Mouse (Mus musculus): Measurements from ENCODE around the gene Nos1ap.

Gene Nos1ap

DNA sequence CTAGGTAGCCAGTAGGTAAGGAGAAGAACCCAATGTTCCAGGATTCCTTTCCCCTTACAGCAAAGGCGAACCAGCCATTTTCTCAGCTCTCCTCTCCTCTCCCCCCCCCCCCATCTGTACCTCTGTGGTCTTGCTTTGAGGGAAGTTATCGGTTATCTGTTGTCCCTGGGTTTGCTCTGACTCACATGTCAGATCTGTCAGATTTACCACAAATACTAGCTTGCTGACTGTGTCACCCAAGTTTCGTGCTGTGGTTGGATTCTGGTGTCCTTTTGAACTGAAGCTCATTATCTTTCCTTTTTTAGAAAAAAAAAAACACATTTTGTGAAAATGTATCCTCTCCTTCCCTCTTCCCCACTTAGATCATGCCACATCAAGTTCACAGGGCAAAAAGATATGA lies 50.2 kb downstream of the Nos1ap start:
- DNase-seq: no peak

DNA sequence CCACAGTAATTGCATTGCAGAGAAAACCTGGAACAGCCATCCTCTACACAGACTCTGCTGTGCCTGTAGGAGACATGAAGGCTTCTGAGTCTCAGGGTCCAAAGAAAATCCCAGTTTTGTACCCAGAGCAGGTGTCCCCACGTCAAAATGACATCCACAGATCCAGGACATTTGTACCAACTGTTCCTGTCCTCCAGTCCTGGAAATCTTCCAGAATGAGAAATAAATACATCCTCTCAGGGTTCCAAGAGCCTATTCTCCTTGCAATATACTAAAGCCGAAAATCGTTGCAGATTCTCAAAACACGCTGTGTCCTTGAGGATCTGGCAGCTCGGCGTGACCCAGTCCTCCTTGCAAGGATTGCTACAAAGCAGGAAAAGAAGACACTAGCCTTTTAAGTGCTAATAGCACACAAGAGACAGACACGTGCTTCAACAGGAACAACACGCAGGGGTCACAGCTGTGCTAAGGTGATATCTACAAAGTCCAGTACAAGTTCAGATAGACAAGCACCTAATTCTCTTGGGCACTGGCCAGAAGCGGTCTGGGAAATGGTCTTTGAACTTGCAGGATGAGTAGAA lies 51.1 kb downstream of the Nos1ap start:
- DNase-seq: peak; percentile 62

DNA sequence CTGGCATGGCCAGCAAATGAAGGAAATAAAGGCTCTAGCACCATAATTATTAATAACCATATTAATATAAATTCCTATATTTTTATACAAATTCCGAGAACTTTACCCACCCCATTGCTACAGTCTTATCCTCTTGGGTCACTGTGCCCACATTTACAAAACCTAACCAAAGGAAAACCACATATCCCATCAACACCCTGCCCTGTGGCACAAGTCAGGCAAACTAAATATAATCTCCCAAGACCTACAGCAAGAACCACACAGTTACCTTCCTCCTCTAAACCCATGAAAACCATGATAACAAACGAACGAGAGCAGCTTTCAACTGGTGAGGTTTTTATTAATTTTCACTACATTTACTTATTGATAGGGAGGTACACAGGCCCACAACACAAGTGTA lies 53.3 kb downstream of the Nos1ap start:
- no peak for DNase-seq

DNA sequence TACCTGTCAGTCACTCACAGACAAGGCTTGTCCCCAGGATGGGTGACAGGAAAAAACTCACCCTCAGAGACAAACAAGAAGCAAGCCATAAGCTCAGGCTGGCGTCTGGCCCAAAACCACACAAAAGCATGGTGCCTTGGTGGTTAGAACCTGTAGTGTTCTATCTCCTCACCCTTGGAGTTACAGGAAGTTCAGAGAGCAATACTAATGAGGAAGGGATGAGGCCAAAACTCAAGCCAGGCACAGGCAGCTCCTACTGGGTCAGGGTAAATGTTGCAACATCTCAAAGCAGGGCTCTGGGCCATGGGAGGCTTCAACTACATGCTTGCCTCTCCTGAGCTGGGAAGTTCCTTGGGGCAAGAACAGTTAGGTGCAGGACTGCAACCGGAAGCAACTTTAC lies 54.4 kb downstream of the Nos1ap start:
- no peak for DNase-seq

DNA sequence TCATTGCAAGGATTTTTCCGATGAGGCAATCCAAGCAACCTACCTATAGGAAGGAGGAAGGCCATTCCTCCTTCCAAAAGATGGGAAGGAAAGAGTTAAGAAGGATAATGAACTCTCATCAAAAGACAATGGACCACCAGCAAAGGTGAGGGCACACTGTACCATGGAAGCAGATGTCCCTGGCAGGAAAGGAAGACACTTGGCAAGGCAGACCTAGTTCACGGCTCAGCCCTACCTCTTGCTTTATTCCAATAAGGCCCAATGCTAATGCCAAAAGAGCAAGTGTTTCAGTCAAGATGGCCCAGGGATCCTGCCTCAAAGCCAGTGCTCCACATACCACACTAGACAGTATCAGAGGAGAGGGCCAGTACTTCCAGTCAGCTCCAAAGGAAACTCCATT lies 58.4 kb downstream of the Nos1ap start:
- no peak for DNase-seq

DNA sequence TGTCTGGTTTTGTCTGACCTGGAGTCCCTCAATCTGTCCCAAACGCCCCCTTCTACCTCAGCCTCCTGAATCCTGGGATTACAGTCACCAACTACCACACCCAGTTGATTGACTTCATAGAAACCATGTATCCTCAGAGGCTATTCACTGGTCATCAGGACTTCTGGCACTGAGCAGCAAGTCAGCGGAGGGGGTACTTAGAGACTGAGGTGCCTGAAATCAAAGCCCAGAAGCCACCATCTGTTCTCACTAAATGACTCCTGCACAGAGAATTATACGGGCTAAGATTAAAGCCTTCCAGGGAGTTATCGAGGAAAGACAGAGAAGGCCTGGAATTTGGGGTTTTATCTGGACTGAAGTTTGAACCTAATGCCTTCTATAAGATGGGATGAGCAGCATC lies 59.2 kb downstream of the Nos1ap start:
- DNase-seq: no peak

DNA sequence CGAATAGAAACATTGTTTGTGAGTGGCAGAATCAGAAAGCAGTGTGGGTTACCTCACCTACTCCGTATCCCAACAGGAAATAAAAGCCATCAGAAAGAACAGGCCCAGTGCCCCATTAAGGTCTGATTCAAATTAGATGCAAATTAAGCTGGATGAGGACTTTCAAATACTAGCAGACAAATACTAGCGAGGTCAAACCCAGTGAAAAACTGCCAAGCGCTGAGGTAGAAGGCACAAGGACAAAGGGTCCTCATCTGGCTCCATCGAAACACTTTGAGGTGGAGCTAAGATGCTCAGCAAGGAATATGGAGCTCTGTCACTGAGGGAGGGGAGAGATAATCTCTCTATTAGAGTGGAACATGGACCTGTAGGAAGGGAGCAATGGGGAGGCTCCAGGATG lies 66.8 kb downstream of the Nos1ap start:
- no peak for DNase-seq

DNA sequence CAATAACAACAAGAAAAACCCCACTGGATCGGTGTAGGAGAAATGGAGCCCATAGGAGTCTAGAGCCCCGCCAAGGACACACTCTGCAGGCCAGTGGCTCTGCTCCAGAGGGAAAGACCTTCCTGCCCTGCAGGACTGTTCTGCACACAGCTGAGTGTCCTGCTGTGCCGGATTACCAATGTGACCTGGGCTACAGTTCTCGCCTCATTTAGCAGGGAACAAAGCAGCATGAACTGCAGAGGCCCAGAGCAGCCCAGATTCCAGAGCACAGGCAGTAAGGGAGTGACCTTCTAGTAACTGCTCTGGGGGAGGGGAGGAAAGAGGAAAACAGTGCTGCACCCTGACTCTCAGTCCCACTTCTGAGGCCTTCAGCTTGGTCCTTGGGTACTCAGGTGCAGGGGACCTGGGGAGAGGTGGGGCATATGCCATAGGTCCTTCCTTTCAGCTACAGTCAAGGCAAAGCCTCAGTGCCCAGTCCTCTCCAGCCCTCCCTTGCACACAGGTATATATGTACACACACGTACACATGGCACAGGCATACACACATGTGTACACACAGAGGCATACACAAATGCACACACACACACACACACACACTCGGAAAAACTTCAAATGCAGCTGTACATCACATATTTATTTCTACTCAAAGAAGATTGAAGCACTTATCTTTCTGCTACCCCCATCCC lies 68.0 kb downstream of the Nos1ap start:
- DNase-seq: peak; percentile 75

DNA sequence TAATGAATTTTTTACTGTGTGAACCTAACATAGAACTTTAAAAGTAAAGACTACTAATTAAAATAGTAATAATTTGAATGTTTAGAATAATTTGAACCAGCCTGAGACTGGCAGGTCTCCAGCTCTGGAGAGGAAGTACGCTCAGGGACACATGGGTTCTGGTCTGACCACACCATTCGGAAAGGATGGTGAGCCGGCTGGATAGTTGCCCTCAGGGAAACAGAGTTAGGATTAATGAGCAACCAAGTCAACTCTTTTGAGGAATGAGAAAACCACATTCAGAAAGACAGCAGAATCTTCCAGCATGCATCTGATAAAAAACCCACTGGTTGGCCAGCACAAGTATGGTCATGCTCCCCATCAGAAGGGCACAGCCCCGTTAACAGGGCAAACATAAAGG lies 69.5 kb downstream of the Nos1ap start:
- peak; percentile 40 for DNase-seq

DNA sequence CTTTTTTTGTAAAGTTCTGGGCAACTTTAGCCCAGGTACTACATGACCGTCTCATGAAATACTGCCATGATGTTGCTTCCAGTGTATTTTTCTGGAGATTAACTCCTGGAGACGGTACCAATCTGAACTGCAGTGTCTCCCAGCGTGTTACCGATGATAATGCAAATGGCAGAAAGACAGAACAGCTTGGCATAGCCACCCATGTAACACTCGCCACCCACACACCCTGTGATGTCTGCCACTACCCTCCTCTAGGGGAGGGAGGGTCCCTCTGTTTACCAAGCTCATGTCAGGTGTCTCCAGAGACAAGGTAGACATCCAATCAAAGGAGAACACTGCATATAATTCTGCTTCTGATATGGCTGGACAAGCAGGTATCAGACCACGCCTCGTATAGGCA lies 70.0 kb downstream of the Nos1ap start:
- no peak for DNase-seq

DNA sequence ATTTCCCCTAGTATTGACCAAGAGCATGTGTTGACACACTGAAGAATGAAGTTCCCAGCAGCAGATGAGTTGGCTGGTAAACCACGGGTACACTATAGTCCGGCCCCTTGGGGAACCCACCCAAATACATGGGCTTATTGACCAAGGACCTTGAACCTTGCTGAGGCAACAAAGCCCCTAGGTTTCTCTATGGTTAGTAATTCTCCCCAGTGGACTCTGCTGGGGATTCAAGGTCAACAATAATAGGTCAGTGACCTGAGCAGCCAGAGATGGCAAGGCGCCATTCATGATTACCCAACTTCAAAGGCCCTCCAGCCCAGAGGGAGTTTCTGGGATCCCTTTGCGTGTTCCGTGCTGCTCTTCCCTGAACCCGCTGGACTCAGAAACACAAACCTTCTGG lies 73.5 kb downstream of the Nos1ap start:
- peak; percentile 61 for DNase-seq

DNA sequence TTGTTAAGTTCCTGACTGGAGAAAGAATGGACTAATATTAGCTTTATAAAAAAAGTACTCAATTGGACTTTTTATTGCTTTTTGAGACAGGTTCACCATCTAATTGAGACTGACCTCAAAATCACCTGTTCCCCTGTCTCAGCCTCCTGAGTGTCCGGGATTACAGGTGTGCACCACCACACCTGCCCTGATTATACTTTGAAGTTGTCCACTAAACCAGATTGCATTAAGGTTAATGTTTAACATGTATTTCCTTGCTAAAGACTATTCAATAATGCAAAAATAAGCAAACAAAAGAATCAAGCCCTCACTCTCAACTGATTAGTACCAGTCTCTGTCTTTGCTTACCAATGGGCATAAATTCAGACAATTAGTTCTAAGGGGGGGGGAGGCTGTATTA lies 74.2 kb downstream of the Nos1ap start:
- no peak for DNase-seq

DNA sequence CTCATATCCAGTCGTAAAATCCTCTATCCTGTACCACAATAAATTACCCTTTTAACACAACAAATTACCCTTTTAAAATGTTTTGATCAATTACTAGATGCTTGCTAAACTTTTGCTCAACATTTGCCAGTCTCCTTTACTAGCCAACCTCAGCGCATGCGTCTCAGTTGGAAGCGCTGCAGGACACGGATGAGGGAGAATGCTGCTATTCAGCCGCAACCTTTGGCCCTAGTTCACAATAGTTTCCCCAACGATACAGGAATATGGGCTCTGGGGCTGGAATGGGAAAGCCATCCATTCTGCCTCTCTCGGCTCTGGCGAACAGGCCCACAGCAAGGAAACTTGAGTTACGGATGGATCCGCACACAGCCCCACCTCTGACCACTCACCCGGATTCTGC lies 75.4 kb downstream of the Nos1ap start:
- DNase-seq: peak; percentile 37

DNA sequence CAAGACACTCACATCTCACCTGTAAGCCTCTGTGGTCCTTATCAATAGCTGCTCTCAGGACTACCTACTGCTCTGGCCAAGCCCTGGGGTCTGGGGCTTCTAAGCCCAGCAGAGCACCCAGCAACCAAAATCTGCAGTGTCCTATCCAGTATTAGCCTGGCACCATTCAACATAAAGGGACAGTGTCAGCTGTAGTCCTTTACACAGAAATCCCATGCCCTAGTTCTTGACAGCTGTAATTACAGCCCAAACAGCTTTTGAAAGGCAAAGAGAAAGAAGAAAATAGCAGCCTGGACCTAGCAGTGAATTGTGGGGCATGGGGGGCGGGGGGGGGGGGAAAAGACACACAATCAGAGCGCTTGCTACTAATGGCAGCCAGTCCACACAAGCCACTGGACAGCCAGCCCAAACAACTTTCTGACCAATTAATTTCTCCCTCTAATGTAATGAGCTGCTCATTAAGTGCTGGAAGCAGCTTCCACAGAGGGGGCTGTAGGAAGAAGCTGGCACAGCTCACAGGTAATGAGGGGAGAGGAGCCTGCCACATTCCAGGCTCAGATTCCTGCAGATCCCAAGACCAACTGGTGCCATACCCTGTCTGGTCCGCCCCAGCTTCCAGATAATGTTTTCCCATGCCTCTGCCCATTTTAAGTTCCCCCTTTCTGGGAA lies 77.1 kb downstream of the Nos1ap start:
- no peak for DNase-seq

DNA sequence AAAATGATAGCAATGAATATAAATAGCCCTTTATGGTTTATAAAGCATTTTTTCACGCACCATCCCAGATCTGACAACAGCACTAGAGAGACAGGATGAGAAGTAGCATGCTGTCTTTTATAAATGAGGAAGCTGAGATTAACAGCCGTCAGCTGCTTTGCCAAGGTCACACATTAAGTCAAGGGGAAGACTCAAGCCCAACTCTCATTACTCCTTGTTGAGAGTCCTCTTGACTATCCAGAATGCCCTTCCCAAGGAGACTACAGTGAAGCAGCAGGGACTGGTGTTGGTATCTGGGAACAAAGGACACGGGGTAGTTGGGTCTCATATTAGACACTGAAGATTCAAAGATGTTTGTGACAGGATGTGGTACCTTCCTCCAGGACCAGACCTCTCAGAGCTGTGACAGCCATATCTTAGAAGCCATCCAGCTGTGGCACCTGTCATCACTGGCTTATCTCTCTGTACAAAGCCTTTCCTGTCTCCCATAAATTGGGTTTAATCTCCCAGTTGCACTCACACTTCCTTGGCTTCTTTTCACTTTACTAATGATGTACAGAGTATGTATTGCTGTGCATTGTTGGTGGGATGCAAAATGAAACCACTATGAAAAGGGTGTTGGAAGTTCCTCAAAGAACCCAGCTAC lies 78.9 kb downstream of the Nos1ap start:
- no peak for DNase-seq

DNA sequence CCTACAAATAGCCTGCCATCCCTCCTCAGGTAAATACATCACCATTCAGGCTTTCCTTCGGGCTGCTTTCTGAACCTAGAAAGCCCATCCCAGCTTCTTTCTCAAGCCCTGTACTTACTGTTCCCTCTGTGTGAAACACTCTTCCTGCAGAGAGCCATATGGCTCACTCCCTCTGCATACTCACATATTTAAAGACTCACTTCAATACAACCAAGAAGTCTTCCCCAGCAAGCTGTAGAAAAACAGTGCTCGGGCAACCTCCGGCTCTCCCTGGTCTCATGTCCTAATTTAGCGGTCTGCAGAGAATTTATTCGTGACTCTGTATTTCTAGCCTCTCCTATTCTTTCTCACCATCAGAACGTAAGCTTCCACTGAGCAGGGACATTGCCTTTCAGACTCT lies 83.4 kb downstream of the Nos1ap start:
- DNase-seq: no peak

DNA sequence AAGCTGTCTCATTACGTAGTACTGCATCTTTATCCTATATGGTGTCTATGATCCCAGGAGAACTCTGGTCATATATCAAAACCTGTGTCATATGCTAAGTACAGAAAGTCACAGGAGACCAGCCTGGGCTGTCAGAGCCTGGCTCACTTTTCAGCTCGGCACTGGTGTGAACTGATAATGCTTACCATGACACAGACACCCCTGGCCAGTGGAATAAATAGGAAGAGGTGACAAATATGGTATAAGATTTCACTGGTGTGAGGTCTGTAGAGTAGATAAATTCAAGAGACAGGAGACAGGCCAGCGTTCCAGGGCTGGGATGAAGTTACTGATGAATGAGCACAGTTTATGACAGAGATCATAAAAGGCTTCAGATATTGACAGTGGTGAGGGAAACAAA lies 84.6 kb downstream of the Nos1ap start:
- no peak for DNase-seq

DNA sequence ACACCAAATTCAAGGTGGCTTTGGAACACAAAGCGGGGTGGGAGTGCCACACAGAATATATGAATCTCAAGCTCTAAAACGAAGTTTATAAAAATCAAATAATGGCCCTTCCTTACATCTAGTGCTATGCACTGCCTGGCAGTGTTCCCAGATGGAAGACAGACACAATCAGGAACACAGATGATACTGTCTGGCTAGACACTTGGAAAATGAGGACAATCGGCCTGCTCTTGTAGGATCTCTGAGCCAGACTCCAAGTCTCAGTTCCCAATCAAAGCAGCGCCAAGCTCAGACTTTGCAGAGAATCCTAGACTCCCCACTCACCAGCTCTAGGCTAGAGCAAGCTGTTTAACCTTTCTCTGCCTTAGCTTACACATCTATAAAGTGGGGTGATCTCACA lies 85.3 kb downstream of the Nos1ap start:
- DNase-seq: no peak

DNA sequence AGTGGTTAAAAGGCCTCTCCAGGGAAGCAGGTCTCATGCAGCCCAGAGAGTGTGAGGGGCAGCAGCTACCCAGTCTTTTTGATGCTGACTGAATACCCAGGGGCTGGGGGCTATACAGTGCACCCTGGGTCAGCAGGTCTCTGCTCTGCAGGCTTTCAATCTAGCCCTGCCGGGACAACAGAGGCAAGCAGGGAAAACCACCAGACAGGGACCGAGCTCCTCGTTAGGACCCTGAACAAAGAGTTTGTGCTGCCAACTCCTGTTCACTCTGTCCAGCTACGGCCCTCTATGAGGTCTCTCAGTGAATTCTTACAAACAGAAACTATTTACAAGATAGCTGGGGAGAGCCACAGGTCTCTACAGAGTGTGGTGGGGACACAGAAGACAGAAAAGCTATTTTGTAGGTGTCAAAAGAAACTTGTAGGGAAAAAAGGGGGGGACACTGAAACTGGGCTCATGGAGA lies 86.4 kb downstream of the Nos1ap start:
- no peak for DNase-seq

DNA sequence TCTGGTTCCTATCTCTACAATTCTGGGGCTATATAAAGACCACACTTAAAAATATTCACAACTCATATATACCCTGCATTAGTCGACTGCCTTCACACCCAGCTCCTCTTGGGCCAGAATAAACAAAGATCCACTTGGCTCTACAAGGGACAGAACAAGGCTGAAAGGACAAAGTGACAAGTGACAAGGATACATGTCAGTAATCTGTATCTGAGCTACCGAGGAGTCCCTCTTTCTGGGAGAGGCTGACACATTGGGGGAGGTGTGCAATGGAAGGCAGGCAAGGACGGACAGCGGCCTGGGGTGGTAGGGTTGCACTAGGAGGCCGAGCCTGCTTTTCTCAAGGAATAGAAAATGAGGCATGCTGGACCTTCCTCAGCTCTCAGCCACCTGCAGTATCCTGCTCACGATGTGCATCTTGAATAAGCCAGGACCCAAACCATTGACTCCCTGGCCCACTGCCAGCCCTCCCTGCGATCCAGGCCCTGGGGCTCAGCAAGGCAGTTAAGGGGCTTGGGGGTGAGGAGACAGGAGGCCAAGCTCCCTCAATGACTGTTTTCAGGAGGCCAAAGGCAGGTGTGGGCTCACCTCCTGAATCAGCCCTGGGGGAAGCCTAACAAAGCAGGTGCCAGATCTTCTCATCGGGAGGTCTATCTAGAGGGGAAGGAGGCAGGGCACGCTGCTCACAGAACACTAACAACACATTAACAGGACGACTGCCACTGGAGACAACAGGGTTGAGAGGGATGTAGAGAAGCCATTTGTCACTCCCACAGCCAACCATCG lies 87.0 kb downstream of the Nos1ap start:
- DNase-seq: peak; percentile 42

DNA sequence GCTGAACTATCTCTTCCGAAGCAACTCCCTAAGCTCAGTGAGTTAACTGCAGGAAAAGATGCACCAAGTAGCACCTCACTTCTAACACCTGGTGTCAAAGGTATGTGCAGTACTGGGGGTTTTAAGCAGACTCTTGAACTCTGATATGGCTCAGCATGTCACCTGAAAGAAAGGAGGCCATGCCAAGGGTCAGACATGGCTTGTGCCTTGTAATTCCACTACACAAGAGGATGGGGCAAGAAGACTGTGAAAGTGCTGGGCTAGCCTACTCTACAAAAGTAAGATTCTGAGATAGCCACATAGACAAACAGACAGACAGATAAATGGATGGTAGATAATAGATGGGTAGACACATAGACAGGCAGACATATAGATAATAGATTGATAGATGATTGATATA lies 87.7 kb downstream of the Nos1ap start:
- DNase-seq: no peak

DNA sequence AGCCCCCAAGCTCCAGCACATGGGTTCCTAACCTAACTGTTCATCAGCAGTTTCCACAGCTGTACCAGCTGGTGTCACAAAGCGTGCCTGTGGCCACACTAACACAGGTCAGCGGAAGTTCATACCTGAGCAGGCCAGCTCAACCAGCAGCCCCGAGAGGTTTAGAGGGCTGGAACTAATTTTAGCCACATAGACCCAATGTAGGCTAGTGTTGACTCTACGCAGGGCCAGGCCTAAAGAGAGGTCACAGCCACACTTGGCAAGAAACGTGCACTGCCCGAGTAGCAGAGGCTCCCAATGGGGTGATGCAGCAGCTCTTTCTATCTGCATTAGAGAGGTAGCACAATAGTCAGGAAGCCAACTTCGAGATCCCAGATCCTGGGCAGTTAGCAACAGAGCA lies 88.1 kb downstream of the Nos1ap start:
- DNase-seq: no peak

DNA sequence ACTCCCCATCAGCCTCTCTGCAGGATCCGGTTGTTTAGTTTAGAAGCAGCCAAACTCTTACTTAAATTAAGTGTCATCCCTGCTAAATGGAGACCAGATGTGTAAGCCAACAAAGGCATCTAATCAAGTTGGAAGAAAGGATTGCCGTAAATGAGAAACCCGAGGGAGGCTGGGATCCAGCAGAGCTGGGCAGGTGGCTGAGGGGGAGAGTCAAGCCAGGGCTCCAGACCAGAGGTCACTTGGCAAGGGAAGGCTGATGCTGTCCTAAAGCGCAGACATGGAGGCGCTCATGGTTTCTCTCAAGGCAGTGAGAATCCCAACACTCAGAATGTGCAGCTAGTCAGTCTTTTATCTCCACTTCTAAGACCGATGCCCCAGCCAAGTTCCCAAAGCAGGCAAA lies 89.8 kb downstream of the Nos1ap start:
- DNase-seq: peak; percentile 55

All from kidney, adult 18-20 months (tissue).